Mouse (Mus musculus): ENCODE measurements around the gene Frmpd1. TPM values are rescaled to one million over a fixed set of nuclear protein-coding genes. Genes with fewer than 3 reads are reported as not detected.

Gene Frmpd1
- total and polyA plus RNA-seq, 3 experiments = 0.23 to 0.47 TPM; not detected in 1

- TF ChIP-seq E2F4 (IDR thresholded peaks at IDR 0.05; ENCODE audit: borderline replicate concordance, low read depth, low read length) = no peak
Measured at GRCm38 (mm10) chr4:45158608-45159007, 26.1 kb upstream of the Frmpd1 start (continued).

GRCm38 (mm10) chr4:45160773-45161172 lies 23.9 kb upstream of the Frmpd1 start:
- peak; percentile 50 for DNase-seq (ENCODE audit: low read depth, low spot score)
- TF ChIP-seq NRF1 (IDR thresholded peaks at IDR 0.05; ENCODE audit: insufficient read depth, low read depth, low read length, poor library complexity, severe bottlenecking) (no peak), GATA1 (IDR thresholded peaks at IDR 0.05; ENCODE audit: low read depth, low read length) (peak; percentile 56), MEF2A (IDR thresholded peaks at IDR 0.05; ENCODE audit: extremely low read depth, insufficient replicate concordance, low read depth, low read length, poor library complexity, severe bottlenecking) (no peak), RCOR1 (IDR thresholded peaks at IDR 0.05; ENCODE audit: low read depth, low read length) (no peak), ETS1 (IDR thresholded peaks at IDR 0.05; ENCODE audit: low read depth, low read length) (peak; percentile 68), MAFK (IDR thresholded peaks at IDR 0.05; ENCODE audit: borderline replicate concordance, low read depth, low read length) (no peak), TCF12 (IDR thresholded peaks at IDR 0.05; ENCODE audit: low read depth, low read length) (peak; percentile 52; the same call in 1 of the 2 replicates), USF1 (IDR thresholded peaks at IDR 0.05; ENCODE audit: low read depth, low read length) (no peak), MYB (IDR thresholded peaks at IDR 0.05; ENCODE audit: low read depth, low read length) (peak; percentile 76), EP300 (IDR thresholded peaks at IDR 0.05; ENCODE audit: low read depth in 1 of 2, low read length in 2 of 2) (peak; percentile 63 to 88; a peak in 3 of 4 replicates), ELF1 (IDR thresholded peaks at IDR 0.05; ENCODE audit: low read depth, low read length) (no peak), POLR2A (IDR thresholded peaks at IDR 0.05; ENCODE audit: control insufficient read depth in 1 of 2, insufficient read depth in 1 of 2, low read depth in 1 of 2, low read length in 2 of 2, poor library complexity in 1 of 2) (no peak)
- peaks cover 0 to 13% of the 10 kb centered on the region in 2 experiments; a peak in 2 of 4 replicates for H3K36me3 ChIP-seq (ENCODE audit: control insufficient read depth in 1 of 2, insufficient read depth in 2 of 2, low read length in 2 of 2)
- H3K27ac ChIP-seq (ENCODE audit: control insufficient read depth, low read depth, low read length) = 0 out of 2 replicates have a peak overlapping the region, but pooled peaks have one; percentile 21
- peak overlapping the region; percentile 27 to 38; a peak in 2 of 4 replicates for H3K4me3 ChIP-seq (ENCODE audit: control insufficient read depth in 1 of 2, insufficient read depth in 1 of 2, low read depth in 2 of 2, low read length in 2 of 2)
- H3K4me1 ChIP-seq (ENCODE audit: control insufficient read depth in 1 of 2, insufficient read depth in 2 of 2, low read length in 2 of 2) = peaks cover 2 to 25% of the 10 kb centered on the region in 2 experiments; a peak in 3 of 4 replicates
- H3K79me2 ChIP-seq (ENCODE audit: control insufficient read depth, insufficient read depth, low read length, poor library complexity) = no peaks in the 10 kb centered on the region
- no peak overlapping the region for H3K9ac ChIP-seq (ENCODE audit: control insufficient read depth, low read depth, low read length, poor library complexity, severe bottlenecking)
- no peaks in the 10 kb centered on the region for H3K9me3 ChIP-seq (replicated peaks; ENCODE audit: insufficient read depth, low read length)
- no peaks in the 10 kb centered on the region for H3K27me3 ChIP-seq (ENCODE audit: control insufficient read depth in 1 of 2, insufficient read depth in 2 of 2, low read length in 2 of 2)

GRCm38 (mm10) chr4:45163711-45164110 lies 21.0 kb upstream of the Frmpd1 start:
- Histone ChIP-seq H3K36me3 (ENCODE audit: control insufficient read depth in 1 of 2, insufficient read depth in 2 of 2, low read length in 2 of 2) (peaks cover 0 to 13% of the 10 kb centered on the region in 2 experiments; a peak in 2 of 4 replicates), H3K27me3 (ENCODE audit: control insufficient read depth in 1 of 2, insufficient read depth in 2 of 2, low read length in 2 of 2) (no peaks in the 10 kb centered on the region), H3K9me3 (replicated peaks; ENCODE audit: insufficient read depth, low read length) (no peaks in the 10 kb centered on the region), H3K4me3 (ENCODE audit: control insufficient read depth in 1 of 2, insufficient read depth in 1 of 2, low read depth in 2 of 2, low read length in 2 of 2) (no peak overlapping the region), H3K4me1 (ENCODE audit: control insufficient read depth in 1 of 2, insufficient read depth in 2 of 2, low read length in 2 of 2) (peaks cover 2 to 23% of the 10 kb centered on the region in 2 experiments; a peak in 3 of 4 replicates), H3K79me2 (ENCODE audit: control insufficient read depth, insufficient read depth, low read length, poor library complexity) (no peaks in the 10 kb centered on the region), H3K27ac (ENCODE audit: control insufficient read depth, low read depth, low read length) (no peak overlapping the region), H3K9ac (ENCODE audit: control insufficient read depth, low read depth, low read length, poor library complexity, severe bottlenecking) (no peak overlapping the region)
- TF ChIP-seq TCF12 (IDR thresholded peaks at IDR 0.05; ENCODE audit: low read depth, low read length) (no peak), NRF1 (IDR thresholded peaks at IDR 0.05; ENCODE audit: insufficient read depth, low read depth, low read length, poor library complexity, severe bottlenecking) (no peak), RAD21 (IDR thresholded peaks at IDR 0.05; ENCODE audit: low read depth, low read length) (peak; percentile 33), CHD1 (IDR thresholded peaks at IDR 0.05; ENCODE audit: low read depth, low read length) (no peak), JUND (IDR thresholded peaks at IDR 0.05; ENCODE audit: low read depth, low read length) (no peak), SMC3 (IDR thresholded peaks at IDR 0.05; ENCODE audit: low read depth, low read length) (peak; percentile 49; the same call in 1 of the 2 replicates), CHD2 (IDR thresholded peaks at IDR 0.05; ENCODE audit: low read length) (no peak), MAZ (IDR thresholded peaks at IDR 0.05; ENCODE audit: low read depth, low read length) (no peak), ETS1 (IDR thresholded peaks at IDR 0.05; ENCODE audit: low read depth, low read length) (no peak), MXI1 (IDR thresholded peaks at IDR 0.05; ENCODE audit: low read depth, low read length) (no peak), E2F4 (IDR thresholded peaks at IDR 0.05; ENCODE audit: borderline replicate concordance, low read depth, low read length) (no peak), CTCF (IDR thresholded peaks at IDR 0.05 in 2 of 3, conservative IDR thresholded peaks at IDR 0.05 in 1 of 3; ENCODE audit: control insufficient read depth in 1 of 3, insufficient read depth in 1 of 3, low read depth in 2 of 3, low read length in 3 of 3, poor library complexity in 1 of 3, severe bottlenecking in 1 of 3) (peak; percentile 8 to 52 (median 34); a peak in 3 of 6 replicates), RCOR1 (IDR thresholded peaks at IDR 0.05; ENCODE audit: low read depth, low read length) (no peak)
- peak; percentile 58 for DNase-seq (ENCODE audit: low read depth, low spot score)

All from MEL (cell line).